Mouse (Mus musculus) lung, adult 2 months (tissue): ENCODE results near the gene Rilpl1.

ENCODE experiments used
- CTCF ChIP-seq: fragments of 200-500 bp; IDR thresholded peaks from 2 replicates; pipeline ENCODE4 v1.5.1; 2011; ENCODE audit warnings: mild to moderate bottlenecking, low read length, control low read depth; ENCODE audit not compliant: insufficient read depth
- POLR2A ChIP-seq: fragments of 200-500 bp; IDR thresholded peaks from 2 replicates; pipeline ENCODE4 v1.6.1; 2011; ENCODE audit warnings: low read depth, mild to moderate bottlenecking, control low read depth, low read length, borderline replicate concordance; ENCODE audit errors: extremely low read depth

- no peak for TF ChIP-seq CTCF
- TF ChIP-seq POLR2A: no peak
These were observed 39.9 kb upstream of the Rilpl1 start for GRCm38 (mm10) chr5:124571068-124571467.
